Mouse (Mus musculus): Measurements from ENCODE around the gene Runx3. TPM values are rescaled to one million over a fixed set of nuclear protein-coding genes. Genes with fewer than 3 reads are reported as not detected.

The Runx3 gene
- polyA plus RNA-seq, 1 experiment from 2014 or later, result 1.3 TPM

GRCm38 (mm10) chr4:135115426-135116170 lies 4.9 kb upstream of the Runx3 start:
- H3K4me3 ChIP-seq, result no peak overlapping the region
- 50% methylated on average over 14 of the region's 14 CpGs for WGBS
- H3K4me2 ChIP-seq (replicated peaks), result no peak overlapping the region
- H3K27me3 ChIP-seq, result no peaks in the 10 kb centered on the region
- ATAC-seq (ENCODE audit: insufficient number of reproducible peaks, insufficient read depth, low FRiP score, low TSS enrichment), result no peak
- no peak overlapping the region for H3K27ac ChIP-seq
- peaks cover 18% of the 10 kb centered on the region; the same call in 1 of the 2 replicates for H3K4me1 ChIP-seq
- H3K36me3 ChIP-seq, result no peaks in the 10 kb centered on the region
- H3K9ac ChIP-seq, result no peak overlapping the region
- H3K9me3 ChIP-seq, result peaks cover 10% of the 10 kb centered on the region; the same call in 1 of the 2 replicates

GRCm38 (mm10) chr4:135116391-135116790 lies 4.1 kb upstream of the Runx3 start:
- Histone ChIP-seq H3K27me3 (no peaks in the 10 kb centered on the region), H3K36me3 (no peaks in the 10 kb centered on the region), H3K9me3 (peaks cover 10% of the 10 kb centered on the region; the same call in 1 of the 2 replicates), H3K4me1 (peaks cover 18% of the 10 kb centered on the region; the same call in 1 of the 2 replicates), H3K27ac (no peak overlapping the region), H3K9ac (no peak overlapping the region), H3K4me3 (no peak overlapping the region), H3K4me2 (replicated peaks) (no peak overlapping the region)
- no peak for ATAC-seq (ENCODE audit: insufficient number of reproducible peaks, insufficient read depth, low FRiP score, low TSS enrichment)
- 34% methylated on average over 5 of the region's 5 CpGs for WGBS

- ATAC-seq (ENCODE audit: insufficient number of reproducible peaks, insufficient read depth, low FRiP score, low TSS enrichment), result no peak
- Histone ChIP-seq H3K27me3 (no peaks in the 10 kb centered on the region), H3K9me3 (no peaks in the 10 kb centered on the region), H3K36me3 (no peaks in the 10 kb centered on the region), H3K9ac (no peak overlapping the region), H3K27ac (no peak overlapping the region), H3K4me2 (replicated peaks) (no peak overlapping the region), H3K4me1 (peaks cover 18% of the 10 kb centered on the region; the same call in 1 of the 2 replicates), H3K4me3 (no peak overlapping the region)
- WGBS, result 92% methylated on average over 9 of the region's 9 CpGs
Observed at GRCm38 (mm10) chr4:135117846-135118245, 2.6 kb upstream of the Runx3 start.

GRCm38 (mm10) chr4:135118855-135119474 lies 1.5 kb upstream of the Runx3 start:
- no peaks in the 10 kb centered on the region for H3K36me3 ChIP-seq
- H3K4me1 ChIP-seq, result peaks cover 18% of the 10 kb centered on the region; the same call in 1 of the 2 replicates
- H3K4me3 ChIP-seq, result no peak overlapping the region
- H3K9ac ChIP-seq, result no peak overlapping the region
- H3K9me3 ChIP-seq, result no peaks in the 10 kb centered on the region
- no peak overlapping the region for H3K27ac ChIP-seq
- WGBS, result 87% methylated on average over 12 of the region's 12 CpGs
- no peak for ATAC-seq (ENCODE audit: insufficient number of reproducible peaks, insufficient read depth, low FRiP score, low TSS enrichment)
- no peaks in the 10 kb centered on the region for H3K27me3 ChIP-seq
- no peak overlapping the region for H3K4me2 ChIP-seq (replicated peaks)

GRCm38 (mm10) chr4:135123721-135124120 lies 3.3 kb downstream of the Runx3 start:
- Histone ChIP-seq H3K4me2 (replicated peaks) (no peak overlapping the region), H3K9me3 (no peaks in the 10 kb centered on the region), H3K4me1 (peaks cover 9% of the 10 kb centered on the region), H3K27ac (no peak overlapping the region), H3K9ac (no peak overlapping the region), H3K27me3 (0 out of 2 replicates have a peak, but pooled peaks cover 12% of the 10 kb centered on the region), H3K36me3 (no peaks in the 10 kb centered on the region), H3K4me3 (no peak overlapping the region)
- no peak for ATAC-seq (ENCODE audit: insufficient number of reproducible peaks, insufficient read depth, low FRiP score, low TSS enrichment)
- 80% methylated on average over 5 of the region's 5 CpGs for WGBS

- Histone ChIP-seq H3K4me2 (replicated peaks) (no peak overlapping the region), H3K4me1 (peaks cover 17% of the 10 kb centered on the region), H3K9me3 (no peaks in the 10 kb centered on the region), H3K27me3 (0 out of 2 replicates have a peak, but pooled peaks cover 12% of the 10 kb centered on the region), H3K27ac (no peak overlapping the region), H3K9ac (no peak overlapping the region), H3K36me3 (no peaks in the 10 kb centered on the region), H3K4me3 (no peak overlapping the region)
- no peak for ATAC-seq (ENCODE audit: insufficient number of reproducible peaks, insufficient read depth, low FRiP score, low TSS enrichment)
- whole genome bisulfite sequencing, result 88% methylated on average over 6 of the region's 6 CpGs
Observed at GRCm38 (mm10) chr4:135124732-135125131, 4.3 kb downstream of the Runx3 start.

- WGBS, result 86% methylated on average over 3 of the region's 3 CpGs
- no peaks in the 10 kb centered on the region for H3K9me3 ChIP-seq
- peaks cover 15% of the 10 kb centered on the region for H3K4me1 ChIP-seq
- H3K27me3 ChIP-seq, result peaks cover 12% of the 10 kb centered on the region; the same call in 1 of the 2 replicates
- H3K9ac ChIP-seq, result no peak overlapping the region
- H3K4me2 ChIP-seq (replicated peaks), result no peak overlapping the region
- H3K4me3 ChIP-seq, result no peak overlapping the region
- H3K36me3 ChIP-seq, result no peaks in the 10 kb centered on the region
- H3K27ac ChIP-seq, result no peak overlapping the region
- no peak for ATAC-seq (ENCODE audit: insufficient number of reproducible peaks, insufficient read depth, low FRiP score, low TSS enrichment)
Observed at GRCm38 (mm10) chr4:135125152-135125551, 4.7 kb downstream of the Runx3 start.

GRCm38 (mm10) chr4:135126385-135126784 lies 5.9 kb downstream of the Runx3 start:
- H3K9me3 ChIP-seq, result no peaks in the 10 kb centered on the region
- H3K27me3 ChIP-seq, result peaks cover 15% of the 10 kb centered on the region; the same call in 1 of the 2 replicates
- H3K4me2 ChIP-seq (replicated peaks), result no peak overlapping the region
- H3K4me3 ChIP-seq, result no peak overlapping the region
- 54% methylated on average over 5 of the region's 5 CpGs for WGBS
- peaks cover 14% of the 10 kb centered on the region for H3K4me1 ChIP-seq
- H3K36me3 ChIP-seq, result no peaks in the 10 kb centered on the region
- no peak for ATAC-seq (ENCODE audit: insufficient number of reproducible peaks, insufficient read depth, low FRiP score, low TSS enrichment)
- no peak overlapping the region for H3K9ac ChIP-seq
- no peak overlapping the region for H3K27ac ChIP-seq

GRCm38 (mm10) chr4:135128841-135129520 lies 8.5 kb downstream of the Runx3 start:
- 15% methylated on average over 22 of the region's 22 CpGs for WGBS
- ATAC-seq (ENCODE audit: insufficient number of reproducible peaks, insufficient read depth, low FRiP score, low TSS enrichment), result no peak
- Histone ChIP-seq H3K4me3 (peak overlapping the region; percentile 22), H3K36me3 (no peaks in the 10 kb centered on the region), H3K4me1 (peaks cover 14% of the 10 kb centered on the region), H3K9me3 (no peaks in the 10 kb centered on the region), H3K27me3 (peaks cover 15% of the 10 kb centered on the region; the same call in 1 of the 2 replicates), H3K9ac (no peak overlapping the region), H3K4me2 (replicated peaks) (peak overlapping the region; percentile 49), H3K27ac (no peak overlapping the region)

GRCm38 (mm10) chr4:135130156-135130555 lies 9.7 kb downstream of the Runx3 start:
- H3K4me2 ChIP-seq (replicated peaks), result no peak overlapping the region
- WGBS, result 85% methylated on average over 6 of the region's 6 CpGs
- no peak overlapping the region for H3K4me3 ChIP-seq
- H3K9me3 ChIP-seq, result no peaks in the 10 kb centered on the region
- no peak overlapping the region for H3K9ac ChIP-seq
- peaks cover 14% of the 10 kb centered on the region for H3K4me1 ChIP-seq
- H3K36me3 ChIP-seq, result no peaks in the 10 kb centered on the region
- H3K27me3 ChIP-seq, result peaks cover 18% of the 10 kb centered on the region; the same call in 1 of the 2 replicates
- no peak overlapping the region for H3K27ac ChIP-seq
- no peak for ATAC-seq (ENCODE audit: insufficient number of reproducible peaks, insufficient read depth, low FRiP score, low TSS enrichment)

GRCm38 (mm10) chr4:135131145-135131544 lies 10.7 kb downstream of the Runx3 start:
- no peak overlapping the region for H3K4me2 ChIP-seq (replicated peaks)
- 82% methylated on average over 6 of the region's 6 CpGs for WGBS
- H3K4me3 ChIP-seq, result no peak overlapping the region
- no peaks in the 10 kb centered on the region for H3K36me3 ChIP-seq
- no peak for ATAC-seq (ENCODE audit: insufficient number of reproducible peaks, insufficient read depth, low FRiP score, low TSS enrichment)
- no peak overlapping the region for H3K9ac ChIP-seq
- H3K9me3 ChIP-seq, result no peaks in the 10 kb centered on the region
- peaks cover 25% of the 10 kb centered on the region for H3K27me3 ChIP-seq
- H3K27ac ChIP-seq, result no peak overlapping the region
- H3K4me1 ChIP-seq, result peaks cover 14% of the 10 kb centered on the region
